Mouse (Mus musculus): ENCODE measurements around the gene D10Wsu102e. TPM values are rescaled to one million over a fixed set of nuclear protein-coding genes. Genes with fewer than 3 reads are reported as not detected.
"Not testable (repeated sequence)": the region's sequence is repeated elsewhere in the genome, so short reads cannot be mapped to it uniquely, and the experiment has no call there.

D10Wsu102e gene
- polyA plus RNA-seq, 1 experiment from 2014 or later: 1.6 TPM

GRCm38 (mm10) chr10:83384456-83385215 is 24.6 kb downstream of the D10Wsu102e start:
- Histone ChIP-seq H3K27ac (ENCODE audit: low read depth, low read length) (no peak overlapping the region), H3K4me1 (replicated peaks; ENCODE audit: control insufficient read depth, insufficient read depth, low read length) (no peaks in the 10 kb centered on the region), H3K4me2 (ENCODE audit: low read depth, low read length, severe bottlenecking) (no peak overlapping the region), H3K27me3 (ENCODE audit: control insufficient read depth, insufficient read depth, low read length) (no peaks in the 10 kb centered on the region), H3K4me3 (ENCODE audit: low read depth, low read length) (no peak overlapping the region), H3K9ac (ENCODE audit: low read length) (no peak overlapping the region), H3K9me3 (ENCODE audit: control insufficient read depth, low read length) (no peaks in the 10 kb centered on the region), H3K36me3 (ENCODE audit: control insufficient read depth, insufficient read depth, low read length) (no peaks in the 10 kb centered on the region)
- DNase-seq (ENCODE audit: low spot score) (peak; percentile 2), ATAC-seq (replicated peaks; ENCODE audit: low FRiP score) (no peak)
- 93% methylated on average over 8 of the region's 8 CpGs for WGBS

- no peak overlapping the region for H3K4me3 ChIP-seq (ENCODE audit: low read depth, low read length)
- H3K27me3 ChIP-seq (ENCODE audit: control insufficient read depth, insufficient read depth, low read length): no peaks in the 10 kb centered on the region
- H3K4me2 ChIP-seq (ENCODE audit: low read depth, low read length, severe bottlenecking): no peak overlapping the region
- no peak overlapping the region for H3K27ac ChIP-seq (ENCODE audit: low read depth, low read length)
- WGBS: 97% methylated on average over 7 of the region's 7 CpGs
- ATAC-seq (replicated peaks; ENCODE audit: low FRiP score) (no peak), DNase-seq (ENCODE audit: low spot score) (peak; percentile 17)
- no peaks in the 10 kb centered on the region for H3K9me3 ChIP-seq (ENCODE audit: control insufficient read depth, low read length)
- no peaks in the 10 kb centered on the region for H3K4me1 ChIP-seq (replicated peaks; ENCODE audit: control insufficient read depth, insufficient read depth, low read length)
- H3K9ac ChIP-seq (ENCODE audit: low read length): no peak overlapping the region
- no peaks in the 10 kb centered on the region for H3K36me3 ChIP-seq (ENCODE audit: control insufficient read depth, insufficient read depth, low read length)
Observed at GRCm38 (mm10) chr10:83385330-83385910, 25.4 kb downstream of the D10Wsu102e start.

GRCm38 (mm10) chr10:83397336-83397735 is 37.3 kb downstream of the D10Wsu102e start:
- Histone ChIP-seq H3K4me1 (replicated peaks; ENCODE audit: control insufficient read depth, insufficient read depth, low read length) (no peaks in the 10 kb centered on the region), H3K27me3 (ENCODE audit: control insufficient read depth, insufficient read depth, low read length) (no peaks in the 10 kb centered on the region), H3K36me3 (ENCODE audit: control insufficient read depth, insufficient read depth, low read length) (no peaks in the 10 kb centered on the region), H3K4me2 (ENCODE audit: low read depth, low read length, severe bottlenecking) (no peak overlapping the region), H3K27ac (ENCODE audit: low read depth, low read length) (no peak overlapping the region), H3K9me3 (ENCODE audit: control insufficient read depth, low read length) (no peaks in the 10 kb centered on the region), H3K9ac (ENCODE audit: low read length) (no peak overlapping the region), H3K4me3 (ENCODE audit: low read depth, low read length) (no peak overlapping the region)
- 92% methylated on average over 2 of the region's 2 CpGs for WGBS
- no peak for ATAC-seq (replicated peaks; ENCODE audit: low FRiP score)
- DNase-seq (ENCODE audit: low spot score): no peak

- DNase-seq (ENCODE audit: low spot score): peak; percentile 21
- not testable (repeated sequence) for H3K36me3 ChIP-seq (ENCODE audit: control insufficient read depth, insufficient read depth, low read length); H3K4me1 ChIP-seq (replicated peaks; ENCODE audit: control insufficient read depth, insufficient read depth, low read length); H3K4me2 ChIP-seq (ENCODE audit: low read depth, low read length, severe bottlenecking); H3K27me3 ChIP-seq (ENCODE audit: control insufficient read depth, insufficient read depth, low read length); H3K4me3 ChIP-seq (ENCODE audit: low read depth, low read length); H3K9ac ChIP-seq (ENCODE audit: low read length); ATAC-seq (replicated peaks; ENCODE audit: low FRiP score); H3K27ac ChIP-seq (ENCODE audit: low read depth, low read length); H3K9me3 ChIP-seq (ENCODE audit: control insufficient read depth, low read length)
- WGBS: 91% methylated on average over 6 of the region's 7 CpGs
Observed at GRCm38 (mm10) chr10:83400896-83401295, 40.9 kb downstream of the D10Wsu102e start.

- no peak overlapping the region for H3K4me2 ChIP-seq (ENCODE audit: low read depth, low read length, severe bottlenecking)
- H3K36me3 ChIP-seq (ENCODE audit: control insufficient read depth, insufficient read depth, low read length): 0 out of 2 replicates have a peak, but pooled peaks cover 2% of the 10 kb centered on the region
- ATAC-seq (replicated peaks; ENCODE audit: low FRiP score): no peak
- H3K9me3 ChIP-seq (ENCODE audit: control insufficient read depth, low read length): peaks cover 5% of the 10 kb centered on the region; the same call in 1 of the 2 replicates
- no peak overlapping the region for H3K27ac ChIP-seq (ENCODE audit: low read depth, low read length)
- 89% methylated on average over 10 of the region's 11 CpGs for WGBS
- H3K9ac ChIP-seq (ENCODE audit: low read length): no peak overlapping the region
- no peaks in the 10 kb centered on the region for H3K4me1 ChIP-seq (replicated peaks; ENCODE audit: control insufficient read depth, insufficient read depth, low read length)
- no peak overlapping the region for H3K4me3 ChIP-seq (ENCODE audit: low read depth, low read length)
- H3K27me3 ChIP-seq (ENCODE audit: control insufficient read depth, insufficient read depth, low read length): no peaks in the 10 kb centered on the region
- DNase-seq (ENCODE audit: low spot score): peak; percentile 27
Observed at GRCm38 (mm10) chr10:83405031-83405430, 45.0 kb downstream of the D10Wsu102e start.

GRCm38 (mm10) chr10:83405711-83406110 is 45.7 kb downstream of the D10Wsu102e start:
- WGBS: 93% methylated on average over 11 of the region's 11 CpGs
- no peak overlapping the region for H3K4me3 ChIP-seq (ENCODE audit: low read depth, low read length)
- H3K4me2 ChIP-seq (ENCODE audit: low read depth, low read length, severe bottlenecking): no peak overlapping the region
- no peak overlapping the region for H3K9ac ChIP-seq (ENCODE audit: low read length)
- ATAC-seq (replicated peaks; ENCODE audit: low FRiP score) (no peak), DNase-seq (ENCODE audit: low spot score) (peak; percentile 40)
- no peak overlapping the region for H3K27ac ChIP-seq (ENCODE audit: low read depth, low read length)
- H3K9me3 ChIP-seq (ENCODE audit: control insufficient read depth, low read length): peaks cover 5% of the 10 kb centered on the region; the same call in 1 of the 2 replicates
- no peaks in the 10 kb centered on the region for H3K4me1 ChIP-seq (replicated peaks; ENCODE audit: control insufficient read depth, insufficient read depth, low read length)
- H3K27me3 ChIP-seq (ENCODE audit: control insufficient read depth, insufficient read depth, low read length): no peaks in the 10 kb centered on the region
- 0 out of 2 replicates have a peak, but pooled peaks cover 2% of the 10 kb centered on the region for H3K36me3 ChIP-seq (ENCODE audit: control insufficient read depth, insufficient read depth, low read length)

- H3K27me3 ChIP-seq (ENCODE audit: control insufficient read depth, insufficient read depth, low read length): no peaks in the 10 kb centered on the region
- ATAC-seq (replicated peaks; ENCODE audit: low FRiP score): no peak
- no peak overlapping the region for H3K27ac ChIP-seq (ENCODE audit: low read depth, low read length)
- H3K4me1 ChIP-seq (replicated peaks; ENCODE audit: control insufficient read depth, insufficient read depth, low read length): no peaks in the 10 kb centered on the region
- 96% methylated on average over 10 of the region's 10 CpGs for WGBS
- DNase-seq (ENCODE audit: low spot score): no peak
- H3K4me3 ChIP-seq (ENCODE audit: low read depth, low read length): no peak overlapping the region
- H3K9me3 ChIP-seq (ENCODE audit: control insufficient read depth, low read length): peaks cover 5% of the 10 kb centered on the region; the same call in 1 of the 2 replicates
- no peak overlapping the region for H3K4me2 ChIP-seq (ENCODE audit: low read depth, low read length, severe bottlenecking)
- no peak overlapping the region for H3K9ac ChIP-seq (ENCODE audit: low read length)
- H3K36me3 ChIP-seq (ENCODE audit: control insufficient read depth, insufficient read depth, low read length): peaks cover 2% of the 10 kb centered on the region; the same call in 1 of the 2 replicates
Observed at GRCm38 (mm10) chr10:83407141-83407540, 47.1 kb downstream of the D10Wsu102e start.

GRCm38 (mm10) chr10:83418466-83418865 is 58.4 kb downstream of the D10Wsu102e start:
- ATAC-seq (replicated peaks; ENCODE audit: low FRiP score); H3K9me3 ChIP-seq (ENCODE audit: control insufficient read depth, low read length); H3K36me3 ChIP-seq (ENCODE audit: control insufficient read depth, insufficient read depth, low read length); H3K27ac ChIP-seq (ENCODE audit: low read depth, low read length); DNase-seq (ENCODE audit: low spot score); H3K4me3 ChIP-seq (ENCODE audit: low read depth, low read length); H3K27me3 ChIP-seq (ENCODE audit: control insufficient read depth, insufficient read depth, low read length); H3K9ac ChIP-seq (ENCODE audit: low read length); H3K4me1 ChIP-seq (replicated peaks; ENCODE audit: control insufficient read depth, insufficient read depth, low read length); H3K4me2 ChIP-seq (ENCODE audit: low read depth, low read length, severe bottlenecking): not testable (repeated sequence)
- WGBS: 96% methylated on average over 16 of the region's 16 CpGs

Data from forebrain, embryonic 11.5 days (tissue).